Comparison of ENCODE assay signal across 12 mouse cellular contexts in genomic region chr12:111432097-111432496, GRCm38 (mm10). TPM values are rescaled to one million over a fixed set of nuclear protein-coding genes. Genes with fewer than 3 reads are reported as not detected.
A peak's percentile ranks its signal among the peaks of the same experiment; 100 is the strongest.
DNase-seq lines count a peak whose midpoint lies in the region; ATAC-seq and TF ChIP-seq lines count a peak whose summit lies in the region.
"Had no signal": no experiment of that assay in that cellular context is flagged by ENCODE, and none has a peak within 500 bp of the region (broad histone marks: within the 10 kb centered on the region; RNA-seq: fewer than 3 reads in every experiment).

No protein-coding gene starts in this region.

- peak; percentile 32 to 62 for DNase-seq in adrenal gland, adult (ENCODE audit: inconsistent age in 2 of 2, low spot score in 1 of 2)
- no peak for DNase-seq in adrenal gland, postnatal 25 days
- peak; percentile 50 for DNase-seq in lung, embryonic 14.5 days
- no peak for DNase-seq in lung, postnatal 36 days
- peak; percentile 77 for DNase-seq in kidney, postnatal 10 days
- no peak for DNase-seq in thymus, postnatal 4 days
- DNase-seq in retina, postnatal 1 day: no peak
- DNase-seq: cerebellum, postnatal 36 days had no signal

- peaks cover 36% of the 10 kb centered on the region for H3K27me3 ChIP-seq in lung, embryonic 14.5 days (ENCODE audit: insufficient read depth, low read length)

- no peak for ATAC-seq in lung, embryonic 14.5 days (ENCODE audit: insufficient read depth)
- 0 out of 2 replicates have a peak, but pooled peaks have one; percentile 21 for ATAC-seq in neutrophil, adult 5-6 weeks (ENCODE audit: extremely low read depth, insufficient number of reproducible peaks, low FRiP score, poor library complexity, severe bottlenecking)

- no peaks in the 10 kb centered on the region for H3K36me3 ChIP-seq in lung, embryonic 14.5 days (ENCODE audit: insufficient read depth)
- H3K36me3 ChIP-seq: neural tube, embryonic 15.5 days had no signal

- WGBS in lung, embryonic 14.5 days: 20% methylated on average over 4 of the region's 4 CpGs

- peaks cover 11% of the 10 kb centered on the region; the same call in 1 of the 2 replicates for H3K4me1 ChIP-seq in lung, embryonic 14.5 days (ENCODE audit: insufficient read depth)

- H3K4me3 ChIP-seq in lung, embryonic 14.5 days (ENCODE audit: low read depth, low read length): no peak overlapping the region
- H3K4me3 ChIP-seq: neural tube, embryonic 15.5 days had no signal

- TF ChIP-seq CTCF in lung, embryonic 14.5 days (IDR thresholded peaks at IDR 0.05; ENCODE audit: low read depth): no peak

- H3K4me2 ChIP-seq in lung, embryonic 14.5 days: no peak overlapping the region
- H3K4me2 ChIP-seq: neural tube, embryonic 15.5 days had no signal

- H3K9ac ChIP-seq in lung, embryonic 14.5 days: no peak overlapping the region
- H3K9ac ChIP-seq: neural tube, embryonic 15.5 days had no signal

- peak overlapping the region; percentile 70 for H3K27ac ChIP-seq in lung, embryonic 14.5 days (ENCODE audit: low read depth)
- H3K27ac ChIP-seq: neural tube, embryonic 15.5 days had no signal

- no peaks in the 10 kb centered on the region for H3K9me3 ChIP-seq in lung, embryonic 14.5 days (ENCODE audit: low read depth, low read length)
- H3K9me3 ChIP-seq: neural tube, embryonic 15.5 days had no signal

RNA-seq across cellular contexts. Expression of gene Tnfaip2, which starts 10.2 kb away (rescaled TPM):
- 7.2 and 15.0 TPM in 2 replicates for total RNA-seq in adrenal gland, postnatal 25 days (2021)
- polyA plus RNA-seq in lung, embryonic 14.5 days (2014; fragmentation: Nextera tagmentation; extraction: Ambion mirVana): 2.0 and 3.4 TPM in 2 replicates
- total RNA-seq in neutrophil, adult 5-6 weeks (2017): 347 and 441 TPM in 2 replicates

RNA-seq across cellular contexts. Expression of gene Exoc3l4, which starts 15.3 kb away (rescaled TPM):
- total RNA-seq in adrenal gland, postnatal 25 days (2021): 4.4 and 5.7 TPM in 2 replicates
- polyA plus RNA-seq in lung, embryonic 14.5 days (2014; fragmentation: Nextera tagmentation; extraction: Ambion mirVana): 10.3 and 10.7 TPM in 2 replicates
- total RNA-seq in neutrophil, adult 5-6 weeks (2017): 0.61 TPM in 1 of 2 replicates, not detected in the other

RNA-seq across cellular contexts. Expression of gene Lbhd2, which starts 25.5 kb away (rescaled TPM):
- 0.85 TPM in 1 of 2 replicates, not detected in the other for total RNA-seq in adrenal gland, postnatal 25 days (2021)
- 0.50 and 0.68 TPM in 2 replicates for polyA plus RNA-seq in lung, embryonic 14.5 days (2014; fragmentation: Nextera tagmentation; extraction: Ambion mirVana)
- not detected in 2 replicates for total RNA-seq in neutrophil, adult 5-6 weeks (2017)
- total RNA-seq: heart, adult 18-20 months had no signal
- polyA plus RNA-seq: forebrain, embryonic 11.5 days had no signal

RNA-seq across cellular contexts. Expression of gene Gm266, which starts 53.5 kb away (rescaled TPM):
- total RNA-seq in adrenal gland, postnatal 25 days (2021): not detected in 2 replicates
- polyA plus RNA-seq in lung, embryonic 14.5 days (2014; fragmentation: Nextera tagmentation; extraction: Ambion mirVana): 8.1 and 10.8 TPM in 2 replicates
- total RNA-seq in neutrophil, adult 5-6 weeks (2017): not detected in 2 replicates
- total RNA-seq: heart, adult 18-20 months had no signal

RNA-seq across cellular contexts. Expression of gene Cdc42bpb, which starts 54.6 kb away (rescaled TPM):
- total RNA-seq in adrenal gland, postnatal 25 days (2021): 123 and 157 TPM in 2 replicates
- polyA plus RNA-seq in lung, embryonic 14.5 days (2014; fragmentation: Nextera tagmentation; extraction: Ambion mirVana): 45.1 and 47.5 TPM in 2 replicates
- 3.1 and 4.8 TPM in 2 replicates for total RNA-seq in neutrophil, adult 5-6 weeks (2017)

Comparison
In these comparisons a context has a peak if more than half of its experiments do, and no peak if none do; other contexts are left out.
1. DNase-seq: peak in adrenal gland, adult (2 of 2), lung, embryonic 14.5 days (single experiment) and kidney, postnatal 10 days (single experiment); none in adrenal gland, postnatal 25 days (single experiment), lung, postnatal 36 days (single experiment), thymus, postnatal 4 days (single experiment) and retina, postnatal 1 day (single experiment).
2. RNA of gene Tnfaip2, which starts 10.2 kb away (total RNA-seq): 347 to 441 TPM in neutrophil, adult 5-6 weeks; 7.2 to 15.0 TPM in adrenal gland, postnatal 25 days; every median in the first group is over 10 times any median in the second.